Mouse (Mus musculus) R1 (cell line): Measurements from ENCODE around the gene Klhdc7b.
"Not testable (repeated sequence)": the region's sequence is repeated elsewhere in the genome, so short reads cannot be mapped to it uniquely, and the experiment has no call there.

Experiments
- DNase-seq: peaks from one replicate; pipeline ENCODE4 v3.0.0-alpha.2; 2018; ENCODE audit warnings: low read depth, low spot score

Gene Klhdc7b

GRCm38 (mm10) chr15:89428136-89428790 lies 43.5 kb downstream of the Klhdc7b start:
- no peak for DNase-seq

GRCm38 (mm10) chr15:89428821-89429351 lies 44.2 kb downstream of the Klhdc7b start:
- no peak for DNase-seq

DNA sequence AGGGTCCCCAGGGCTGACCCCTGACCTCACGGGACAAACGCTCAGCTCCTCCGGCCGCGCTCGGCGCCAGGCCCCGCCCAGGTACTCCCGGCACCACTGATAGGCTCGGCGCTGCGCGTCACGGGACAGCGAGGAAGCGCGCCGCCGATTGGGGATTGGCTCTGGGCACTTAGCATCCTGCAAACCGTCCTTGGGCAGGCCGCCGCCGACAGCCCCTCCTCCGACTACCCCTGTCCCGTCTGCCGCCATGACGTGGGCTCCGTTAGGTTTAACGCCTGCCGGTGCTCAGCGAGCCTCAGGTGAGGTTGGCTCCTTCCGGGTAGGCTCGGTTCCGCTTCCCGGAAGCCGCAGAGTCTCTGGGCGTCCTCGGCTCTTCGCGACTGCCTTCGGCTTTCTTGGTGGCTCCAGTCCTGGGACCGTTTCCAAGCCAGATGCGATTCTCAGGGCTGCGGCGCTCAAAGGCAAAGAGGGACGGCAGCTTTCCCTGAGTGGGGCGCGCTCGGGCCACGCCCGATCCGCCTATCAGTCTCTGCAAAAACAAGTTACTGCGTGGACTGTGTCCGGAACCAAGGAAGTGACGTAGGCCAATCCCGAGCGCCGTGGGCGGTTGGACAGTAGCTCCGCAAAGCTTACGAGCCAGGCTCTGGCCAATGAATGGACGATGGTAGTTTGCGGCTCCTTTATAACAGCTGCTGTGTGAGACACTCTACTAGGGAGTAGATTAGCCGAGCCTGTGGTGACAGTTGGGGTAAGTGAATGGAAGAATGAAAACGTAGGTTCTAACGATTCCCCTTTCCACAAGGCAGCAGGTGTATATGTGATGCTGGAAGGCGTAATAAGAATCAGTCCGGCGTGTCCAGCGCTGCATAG lies 44.9 kb downstream of the Klhdc7b start, which contains the start of the genes C730034F03Rik, Gm44502 and Chkb:
Gene C730034F03Rik (plus strand): TSS at position 238 of the 870 bp plus-strand sequence.
Gene Gm44502 (minus strand): TSS at position 345 of the 870 bp plus-strand sequence.
Gene Chkb (minus strand): TSS at position 557 of the 870 bp plus-strand sequence.
- peak; percentile 93 for DNase-seq

DNA sequence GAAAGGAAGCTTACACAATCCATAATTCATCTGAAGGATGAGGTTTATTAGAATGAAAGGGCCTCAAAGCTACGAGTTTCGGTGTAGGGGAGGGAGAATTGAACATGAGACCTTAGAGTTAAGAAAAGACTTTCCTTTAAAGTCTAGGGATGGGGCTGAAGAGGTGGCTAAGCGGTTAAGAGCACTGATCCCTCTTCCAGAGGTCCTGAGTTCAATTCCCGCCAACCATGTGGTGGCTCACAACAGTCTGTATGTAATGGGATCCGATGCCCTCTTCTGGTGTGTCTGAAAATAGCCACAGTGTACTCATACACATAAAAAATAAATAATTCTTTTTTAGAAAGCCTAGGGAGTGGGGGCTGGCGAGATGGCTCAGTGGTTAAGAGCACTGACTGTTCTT lies 45.6 kb downstream of the Klhdc7b start:
- DNase-seq: no peak

- DNase-seq: not testable (repeated sequence)
These were observed 46.1 kb downstream of the Klhdc7b start for GRCm38 (mm10) chr15:89430771-89431170.

- no peak for DNase-seq
These were observed 46.6 kb downstream of the Klhdc7b start for GRCm38 (mm10) chr15:89431271-89431670.

DNA sequence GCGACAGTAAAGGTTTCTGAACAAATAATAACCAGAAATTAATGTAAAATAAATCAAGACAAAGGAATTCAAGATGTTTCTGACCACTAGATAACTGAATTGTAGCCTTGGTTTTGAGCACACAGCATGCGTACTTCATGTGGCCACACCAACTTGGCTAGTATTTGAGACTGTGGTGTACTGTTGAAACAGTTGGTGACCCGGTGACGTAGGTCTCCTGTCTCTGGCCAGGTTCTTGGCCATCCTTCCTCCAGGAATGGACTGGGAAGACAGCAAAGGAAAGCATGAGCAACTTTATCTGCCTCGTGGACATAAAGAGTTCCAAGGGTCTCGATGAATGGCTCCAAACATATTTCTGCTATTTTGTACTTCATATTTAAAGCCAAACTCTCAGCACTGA lies 47.1 kb downstream of the Klhdc7b start:
- DNase-seq: no peak

- DNase-seq: no peak
These were observed 48.2 kb downstream of the Klhdc7b start for GRCm38 (mm10) chr15:89432946-89433345.

- DNase-seq: no peak
These were observed 49.4 kb downstream of the Klhdc7b start for GRCm38 (mm10) chr15:89434136-89434535.

GRCm38 (mm10) chr15:89435878-89436277 lies 51.2 kb downstream of the Klhdc7b start:
- no peak for DNase-seq
